12 mouse cellular contexts compared by ENCODE assay signal in the genomic region with DNA sequence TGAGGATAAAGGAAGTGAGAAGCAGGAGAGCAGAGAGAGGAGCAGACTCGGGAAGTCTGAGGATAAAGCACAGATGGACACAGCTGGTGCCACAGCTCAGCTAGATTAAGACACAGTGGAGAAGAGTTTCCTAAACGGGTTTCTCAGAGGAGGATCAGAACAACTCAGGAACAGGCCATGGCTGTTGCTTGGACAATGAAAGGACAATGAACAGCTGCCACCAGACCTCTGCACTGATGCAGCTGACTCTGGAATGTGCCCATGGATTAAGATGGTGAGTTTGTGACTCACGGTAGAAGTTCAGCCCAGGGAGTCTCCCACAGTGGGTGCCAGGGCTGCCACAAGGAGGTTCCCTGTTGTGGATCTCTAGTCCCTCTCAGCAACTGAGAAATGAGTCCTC. TPM values are rescaled to one million over a fixed set of nuclear protein-coding genes. Genes with fewer than 3 reads are reported as not detected.
DNase-seq lines count a peak whose midpoint lies in the region; ATAC-seq and TF ChIP-seq lines count a peak whose summit lies in the region.
"Had no signal": no experiment of that assay in that cellular context is flagged by ENCODE, and none has a peak within 500 bp of the region (broad histone marks: within the 10 kb centered on the region; RNA-seq: fewer than 3 reads in every experiment).

No protein-coding gene starts in this region.

- H3K36me3 ChIP-seq in kidney, postnatal 0 days (ENCODE audit: insufficient read depth, low read length) = peaks cover 4% of the 10 kb centered on the region; the same call in 1 of the 2 replicates
- H3K36me3 ChIP-seq in kidney, embryonic 14.5 days (ENCODE audit: control insufficient read depth, insufficient read depth, low read length) = 0 out of 2 replicates have a peak, but pooled peaks cover 3% of the 10 kb centered on the region

- H3K27me3 ChIP-seq in kidney, postnatal 0 days (ENCODE audit: insufficient read depth, low read length) = no peaks in the 10 kb centered on the region
- no peaks in the 10 kb centered on the region for H3K27me3 ChIP-seq in kidney, embryonic 14.5 days (ENCODE audit: control insufficient read depth, insufficient read depth, low read length)

- no peaks in the 10 kb centered on the region for H3K9me3 ChIP-seq in kidney, postnatal 0 days (replicated peaks; ENCODE audit: low read length)
- no peaks in the 10 kb centered on the region for H3K9me3 ChIP-seq in kidney, embryonic 14.5 days (ENCODE audit: control insufficient read depth, low read length)

- DNase-seq in kidney, postnatal 0 days (ENCODE audit: low spot score) = peak; percentile 24
- peak; percentile 34 to 63 for DNase-seq in heart, adult 9 months (ENCODE audit: low spot score in 2 of 2)
- peak; percentile 20 to 29 for DNase-seq in kidney, postnatal 4 days
- peak; percentile 16 for DNase-seq in mesoderm, embryonic 11.5 days (ENCODE audit: low read depth, low spot score)
- no peak for DNase-seq in layer of hippocampus, adult 18-20 months (ENCODE audit: low spot score in 2 of 2)
- no peak for DNase-seq in embryo, embryonic 11 days
- DNase-seq in layer of hippocampus, postnatal 25 days (ENCODE audit: extremely low spot score in 1 of 2, low spot score in 1 of 2) = no peak
- DNase-seq: gastrocnemius, adult 2 months; left cerebral cortex, postnatal 4 days; midbrain, embryonic 14.5 days; spleen, adult 18-20 months had no signal

- no peak overlapping the region for H3K4me3 ChIP-seq in kidney, postnatal 0 days (replicated peaks; ENCODE audit: low read depth, low read length)
- H3K4me3 ChIP-seq in kidney, embryonic 14.5 days (ENCODE audit: low read length) = no peak overlapping the region
- H3K4me3 ChIP-seq: gastrocnemius, adult 2 months had no signal

- H3K4me1 ChIP-seq in kidney, postnatal 0 days (replicated peaks; ENCODE audit: insufficient read depth, low read length) = no peaks in the 10 kb centered on the region
- 0 out of 2 replicates have a peak, but pooled peaks cover 3% of the 10 kb centered on the region for H3K4me1 ChIP-seq in kidney, embryonic 14.5 days (ENCODE audit: control insufficient read depth, insufficient read depth, low read length)

- no peak overlapping the region for H3K4me2 ChIP-seq in kidney, postnatal 0 days (ENCODE audit: low read length)
- no peak overlapping the region for H3K4me2 ChIP-seq in kidney, embryonic 14.5 days (replicated peaks; ENCODE audit: low read depth, low read length)

- no peak overlapping the region for H3K27ac ChIP-seq in kidney, postnatal 0 days
- H3K27ac ChIP-seq in kidney, embryonic 14.5 days (ENCODE audit: low read depth, low read length) = no peak overlapping the region
- H3K27ac ChIP-seq: gastrocnemius, adult 2 months had no signal

- no peak for TF ChIP-seq CTCF in kidney, postnatal 0 days (IDR thresholded peaks at IDR 0.05; ENCODE audit: low read depth)

- ATAC-seq in kidney, postnatal 0 days (replicated peaks; ENCODE audit: low FRiP score, low read depth) = no peak
- no peak for ATAC-seq in kidney, embryonic 14.5 days (ENCODE audit: low FRiP score, low TSS enrichment)

- no peak overlapping the region for H3K9ac ChIP-seq in kidney, postnatal 0 days (ENCODE audit: low read depth, low read length)
- no peak overlapping the region for H3K9ac ChIP-seq in kidney, embryonic 14.5 days (ENCODE audit: low read depth, low read length)

- 41% methylated on average over 3 of the region's 3 CpGs for WGBS in kidney, postnatal 0 days
- 43% methylated on average over 3 of the region's 3 CpGs for WGBS in kidney, embryonic 14.5 days

RNA-seq across cellular contexts. Expression of a gene that starts 51.1 kb away (rescaled TPM):
- 7.9 and 8.8 TPM in 2 replicates for polyA plus RNA-seq in kidney, postnatal 0 days (2015; fragmentation: Nextera tagmentation; extraction: Ambion mirVana)
- 12.0 and 15.4 TPM in 2 replicates for polyA plus RNA-seq in kidney, embryonic 14.5 days (2014; fragmentation: Nextera tagmentation; extraction: Ambion mirVana)
- total RNA-seq in layer of hippocampus, adult 18-20 months (2021) = 1 to 10 TPM; 3.5 to 4.8 TPM
- 1 to 10 TPM; 3.4 to 4.6 TPM for total RNA-seq in layer of hippocampus, postnatal 25 days (2021)

RNA-seq across cellular contexts. Expression of a gene that starts 51.4 kb away (rescaled TPM):
- 7.4 and 8.1 TPM in 2 replicates for polyA plus RNA-seq in kidney, postnatal 0 days (2015; fragmentation: Nextera tagmentation; extraction: Ambion mirVana)
- 7.6 and 8.8 TPM in 2 replicates for polyA plus RNA-seq in kidney, embryonic 14.5 days (2014; fragmentation: Nextera tagmentation; extraction: Ambion mirVana)
- 1 to 10 TPM; 8.0 to 8.5 TPM for total RNA-seq in layer of hippocampus, adult 18-20 months (2021)
- total RNA-seq in layer of hippocampus, postnatal 25 days (2021) = 10 to 100 TPM in 1 of 2 experiments, 1 to 10 TPM in 1; 8.5 to 10.1 TPM

Comparison
In these comparisons a context has a peak if more than half of its experiments do, and no peak if none do; other contexts are left out.
1. DNase-seq: peak in kidney, postnatal 0 days (single experiment), heart, adult 9 months (2 of 2), kidney, postnatal 4 days (2 of 2) and mesoderm, embryonic 11.5 days (single experiment); none in layer of hippocampus, adult 18-20 months (0 of 2), embryo, embryonic 11 days (single experiment) and layer of hippocampus, postnatal 25 days (0 of 2).